Mouse (Mus musculus) layer of hippocampus, postnatal 14 days (tissue): ENCODE measurements around the gene Phf8. TPM values are rescaled to one million over a fixed set of nuclear protein-coding genes. Genes with fewer than 3 reads are reported as not detected.
"Not testable (repeated sequence)": the region's sequence is repeated elsewhere in the genome, so short reads cannot be mapped to it uniquely, and the experiment has no call there.

ENCODE experiments used
- DNase-seq, 2 experiments: peaks; one replicate each; pipeline ENCODE4 v3.0.0; 2021 to 2022; ENCODE audit warnings: low spot score in 2 of 2, mixed read lengths in 1 of 2
- long read RNA-seq, 2 experiments: library from polyadenylated mRNA; stranded (forward); transcript quantifications; one replicate each; pipeline ENCODE4 v2.0.0; 2021
- total RNA-seq, 2 experiments: library from RNA; stranded (reverse); gene quantifications; 2 replicates each; pipeline ENCODE4 v1.2.3; 2021

Phf8 gene
- 10 to 100 TPM; 35.1 to 36.1 TPM for total RNA-seq
- long read RNA-seq, experiment 1, partial matches to known transcripts = 2 of 3 reads
- long read RNA-seq, experiment 1, other reads (novel, unspliced or antisense) = 1 of 3 reads
- long read RNA-seq, experiment 2, full-length matches to known transcripts = 3 of 11 reads
- long read RNA-seq, experiment 2, partial matches to known transcripts = 1 of 11 reads
- long read RNA-seq, experiment 2, other reads (novel, unspliced or antisense) = 7 of 11 reads

DNA sequence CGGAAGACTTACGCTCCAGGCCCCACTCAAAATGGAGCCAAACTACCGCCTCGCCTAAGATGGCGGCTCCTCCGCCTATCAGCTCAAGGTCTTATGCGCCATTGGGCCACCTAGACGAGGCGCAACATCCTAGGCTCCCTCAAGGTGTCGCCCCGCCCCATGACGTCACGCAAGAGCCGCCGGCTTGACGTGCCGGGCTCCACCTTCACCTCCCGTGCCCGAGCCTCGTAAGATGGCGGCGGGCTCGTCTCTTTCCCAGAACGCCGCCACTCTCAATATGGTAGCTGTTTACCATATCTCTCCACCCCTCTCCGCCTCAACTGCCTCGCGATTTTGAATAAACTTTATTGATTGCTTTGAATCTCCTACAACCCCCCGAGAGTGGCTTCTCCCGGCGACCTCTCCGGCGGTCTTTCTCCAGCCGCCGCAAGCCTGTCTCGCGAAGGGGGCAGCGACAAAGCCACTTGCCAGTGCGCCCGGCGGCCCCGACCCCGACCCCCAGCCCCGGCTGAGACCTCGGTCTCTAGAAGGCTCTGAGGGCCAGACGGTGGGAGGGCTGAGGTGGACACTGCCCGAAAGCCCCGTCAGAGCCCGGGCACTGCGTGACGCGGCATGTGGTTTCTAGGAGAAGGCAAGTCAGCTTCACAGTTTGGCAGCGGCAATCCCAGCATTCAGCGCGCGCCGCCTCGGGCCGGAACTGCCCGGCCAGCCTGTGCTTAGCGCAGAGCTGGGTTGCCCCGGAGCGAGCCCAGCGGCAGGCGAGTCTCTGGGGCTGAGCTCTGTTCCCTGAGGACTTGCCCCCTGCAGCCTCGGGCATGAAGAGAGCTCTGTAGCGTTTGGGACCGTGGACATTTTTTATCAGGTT, at the start of gene Phf8:
Gene Phf8 (plus strand): TSS at position 215 of the 865 bp plus-strand sequence.
- DNase-seq = peak; percentile 87 to 95

DNA sequence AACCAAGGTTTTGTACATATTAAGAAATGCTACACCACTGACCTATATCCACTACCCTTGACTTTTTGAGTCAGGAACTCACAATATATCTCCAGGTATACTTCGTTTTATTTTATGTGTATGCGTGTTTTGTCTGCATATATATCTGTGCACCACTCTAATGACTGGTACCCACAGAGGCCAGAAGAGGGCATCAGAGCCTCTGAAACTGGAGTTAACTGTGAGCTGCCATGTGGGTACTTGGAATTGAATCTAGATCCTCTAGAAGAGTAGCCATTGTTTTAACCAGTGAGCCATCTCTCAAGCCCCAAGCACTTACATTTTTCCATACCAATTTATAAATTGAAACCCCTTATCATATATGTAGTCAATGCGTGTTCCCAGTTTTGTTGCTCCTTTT, 32.3 kb upstream of the Phf8 start:
- DNase-seq = no peak

DNA sequence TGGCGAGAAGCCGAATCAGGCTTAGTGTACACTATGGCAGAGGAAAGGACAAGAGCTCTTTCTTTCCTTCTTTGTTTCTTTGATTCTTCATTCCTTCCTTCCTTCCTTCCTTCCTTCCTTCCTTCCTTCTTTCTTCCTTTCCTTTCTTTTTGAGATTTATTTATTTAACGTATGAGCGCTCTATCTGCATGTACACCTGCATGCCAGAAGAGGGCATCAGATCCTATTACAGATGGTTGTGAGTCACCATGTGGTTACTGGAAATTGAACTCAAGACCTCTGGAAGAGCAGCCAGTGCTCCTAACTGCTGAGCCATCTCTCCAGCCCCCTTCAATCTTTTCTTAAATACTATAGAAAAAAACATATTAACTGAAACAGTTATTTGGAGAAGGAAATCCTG, 27.2 kb upstream of the Phf8 start:
- DNase-seq = not testable (repeated sequence)

DNA sequence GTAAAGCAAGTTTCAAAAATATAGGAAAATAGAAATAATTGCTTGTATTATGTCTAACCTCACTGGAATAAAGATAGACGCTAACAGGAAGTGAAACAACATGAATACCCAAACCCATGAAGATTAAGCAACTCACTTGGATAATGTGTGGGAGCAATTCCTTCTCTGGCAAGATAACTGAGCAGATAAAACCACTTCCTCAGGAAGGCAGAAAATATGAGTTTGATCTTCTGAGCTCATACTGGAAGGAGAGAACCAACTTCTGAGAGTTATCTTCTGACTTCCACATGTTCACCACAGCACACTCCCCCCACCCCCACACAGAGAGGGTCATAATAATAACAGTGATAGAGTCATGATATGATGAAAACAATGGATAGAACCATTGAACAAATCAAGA, 23.9 kb upstream of the Phf8 start:
- DNase-seq = no peak

DNA sequence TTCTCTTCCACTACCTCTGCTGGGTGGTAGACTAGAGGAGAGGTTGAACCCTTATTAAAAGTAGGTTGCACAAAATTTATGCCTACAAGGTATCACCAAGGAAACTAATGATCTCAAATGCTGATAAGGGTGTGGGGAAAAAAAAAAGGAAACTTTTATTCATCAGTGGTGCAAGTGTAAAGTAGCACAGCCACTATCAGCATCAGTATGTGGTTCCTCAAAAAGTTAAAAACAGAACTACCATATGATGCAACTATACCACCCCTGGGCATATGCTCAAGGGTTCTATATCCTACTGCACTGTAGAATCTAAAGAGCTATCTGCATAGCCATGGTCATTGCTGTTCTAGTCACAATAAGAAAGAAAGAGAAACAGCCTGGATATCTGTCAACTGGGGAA, 11.9 kb upstream of the Phf8 start:
- DNase-seq = no peak

DNA sequence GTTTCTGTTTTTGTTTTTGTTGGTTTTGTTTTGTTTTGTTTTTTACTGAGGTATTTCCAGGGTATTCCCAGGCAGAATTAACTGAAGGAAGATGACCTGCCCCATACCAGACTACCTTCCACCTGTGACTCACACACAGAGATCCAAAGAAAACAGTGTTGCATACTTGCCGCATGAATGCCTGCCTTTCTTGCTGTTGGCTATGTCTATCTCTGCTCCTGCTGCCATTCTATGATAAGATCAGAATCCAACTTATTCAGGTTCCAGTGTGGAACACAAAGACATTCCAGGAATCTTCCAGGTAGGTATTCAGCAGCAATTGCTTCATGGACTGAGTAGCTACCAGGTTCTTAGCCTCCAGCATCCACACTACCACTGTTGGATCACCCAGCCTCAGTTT, 10.6 kb upstream of the Phf8 start:
- DNase-seq = no peak

DNA sequence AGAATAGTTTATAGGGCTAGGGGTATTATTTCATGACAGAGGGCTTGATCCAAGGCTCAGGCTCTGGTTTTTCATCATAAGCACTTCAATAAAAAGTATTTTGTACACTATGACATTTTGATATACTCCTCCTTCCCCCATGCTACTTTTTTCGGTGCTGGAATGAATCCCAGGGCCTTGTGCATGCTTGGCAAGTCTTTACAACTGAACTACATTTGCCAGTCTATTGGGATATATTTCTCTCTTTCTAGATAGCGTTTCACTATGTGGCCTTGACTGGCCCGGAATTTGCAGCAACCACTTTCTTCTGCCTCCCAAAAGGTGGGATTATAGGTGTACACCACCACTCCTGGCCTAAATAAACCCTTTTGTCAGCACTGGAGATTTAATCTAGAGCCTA, 7.4 kb upstream of the Phf8 start:
- DNase-seq = no peak

DNA sequence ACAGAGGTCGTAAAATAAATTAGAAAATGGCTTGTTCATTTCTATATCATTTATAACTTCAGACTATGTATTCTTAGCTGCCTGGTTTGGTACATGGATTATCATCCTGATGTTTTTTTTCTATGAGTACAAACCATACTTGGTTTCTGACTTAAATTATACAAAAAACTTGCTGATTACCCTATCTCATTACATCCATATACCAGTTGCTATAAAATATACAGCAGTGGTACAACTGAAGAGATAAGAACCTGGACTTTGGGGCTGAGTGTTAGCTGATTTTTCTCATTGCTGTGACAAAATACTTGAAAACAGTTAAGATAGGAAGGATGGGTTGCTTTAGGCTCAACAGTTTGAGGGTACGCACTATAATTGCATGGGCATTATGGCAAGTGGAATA, 6.8 kb upstream of the Phf8 start:
- no peak for DNase-seq

DNA sequence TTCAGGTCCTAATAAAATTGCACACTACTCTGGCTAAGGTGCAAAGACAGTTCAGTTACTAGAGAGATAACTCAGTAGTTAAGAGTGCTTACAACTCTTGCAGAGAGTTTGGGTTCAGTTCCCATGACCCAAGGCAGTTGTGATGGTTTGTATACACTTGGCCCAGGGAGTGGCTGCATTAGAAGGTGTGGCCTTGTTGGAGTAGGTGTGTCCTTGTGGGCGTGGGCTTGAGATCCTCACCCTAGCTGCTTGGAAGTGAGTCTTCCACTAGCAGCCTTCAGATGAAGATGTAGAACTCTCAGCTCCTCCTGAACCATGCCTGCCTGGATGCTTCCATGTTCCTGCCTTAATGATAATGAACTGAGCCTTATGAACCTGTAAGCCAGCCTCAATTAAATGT, 2.3 kb upstream of the Phf8 start:
- no peak for DNase-seq

DNA sequence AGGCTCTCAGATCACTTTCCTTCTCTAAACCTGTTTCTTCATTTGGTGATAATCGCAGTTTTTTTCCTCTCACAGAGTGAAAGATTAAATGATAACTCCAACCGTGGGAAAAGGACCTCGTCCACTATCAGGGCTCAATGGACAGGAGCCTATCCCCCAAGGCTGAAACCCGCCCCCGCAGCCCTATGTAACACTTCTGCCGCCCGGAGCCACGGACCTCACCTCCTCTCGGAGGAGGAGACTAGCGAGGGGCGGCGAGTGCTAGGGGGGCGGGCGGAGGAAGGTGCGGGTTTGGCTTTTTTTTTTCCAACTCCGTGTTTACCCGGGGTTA, 380 bp upstream of the Phf8 start:
- no peak for DNase-seq

DNA sequence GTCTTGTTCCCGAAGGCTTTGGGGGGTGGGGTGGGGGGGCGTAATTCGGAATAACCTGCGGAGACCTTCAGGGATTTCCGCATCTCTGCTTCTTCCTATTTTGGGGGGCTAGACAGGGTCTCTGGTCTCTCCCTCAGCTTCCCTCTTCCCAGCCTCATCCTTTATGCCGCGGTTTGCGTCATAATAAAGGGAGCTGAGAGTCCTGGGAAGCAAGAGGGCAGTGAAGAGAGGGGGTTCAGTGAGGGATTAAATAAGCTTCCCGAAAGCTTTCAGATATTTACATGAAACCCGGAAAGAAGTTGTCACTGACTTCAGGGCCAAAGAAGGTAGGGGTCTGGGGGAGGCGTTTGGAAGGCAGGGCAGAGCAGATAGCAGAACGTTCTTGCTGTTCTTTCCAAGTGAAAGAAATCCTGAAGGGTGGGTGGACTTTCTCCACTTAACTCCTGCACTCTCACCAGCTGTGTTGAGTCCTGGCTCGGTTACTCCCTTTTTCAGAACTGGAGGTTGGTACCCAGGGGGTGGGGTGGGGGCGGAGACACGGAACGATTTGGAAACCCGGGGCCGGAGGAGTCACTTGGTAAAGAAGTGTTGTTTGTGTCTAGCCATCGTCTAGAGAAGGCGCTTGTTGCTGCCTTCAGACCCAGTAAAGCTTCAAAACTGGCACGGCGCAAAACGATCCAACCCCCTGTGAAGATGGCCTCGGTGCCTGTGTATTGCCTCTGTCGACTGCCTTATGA, 1.5 kb downstream of the Phf8 start:
- DNase-seq = peak in 1 of 2 experiments; percentile 3

DNA sequence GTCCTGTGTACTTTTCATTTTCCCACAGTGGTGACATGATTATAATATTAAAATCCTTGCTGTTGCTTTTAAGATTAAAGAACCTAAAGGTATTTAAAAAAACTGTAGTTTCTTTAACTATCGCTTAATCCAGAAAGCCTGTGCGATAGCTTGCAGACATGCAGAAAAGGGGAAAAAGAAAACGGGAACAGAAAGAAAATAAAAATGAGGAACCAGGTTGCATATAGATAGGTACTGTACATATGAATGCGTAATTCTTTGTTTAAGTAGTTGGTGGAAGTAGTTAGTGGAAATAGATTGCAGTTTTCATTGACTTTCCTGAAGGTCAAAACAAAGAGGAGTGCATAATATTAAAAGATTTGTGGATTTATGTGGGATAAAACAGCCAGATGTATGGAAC, 32.9 kb downstream of the Phf8 start:
- DNase-seq = no peak

DNA sequence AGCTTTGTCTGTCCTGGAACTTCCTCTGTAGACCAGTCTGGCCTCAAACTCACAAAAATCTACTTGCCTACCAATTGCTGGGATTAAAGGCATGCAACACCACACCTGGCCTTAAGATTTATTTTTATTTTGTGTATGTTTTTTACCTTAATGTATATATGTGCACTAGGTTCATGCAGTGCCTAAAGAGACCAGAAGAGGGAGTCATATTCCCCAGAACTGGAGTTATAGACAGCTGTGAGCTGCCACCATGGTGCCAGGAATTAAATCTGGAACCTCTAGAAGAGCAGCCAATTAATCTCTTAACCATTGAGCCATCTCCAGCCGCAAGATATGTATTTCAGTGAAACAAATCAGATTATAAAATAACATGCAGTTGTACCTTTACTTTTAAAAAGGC, 54.7 kb downstream of the Phf8 start:
- no peak for DNase-seq

DNA sequence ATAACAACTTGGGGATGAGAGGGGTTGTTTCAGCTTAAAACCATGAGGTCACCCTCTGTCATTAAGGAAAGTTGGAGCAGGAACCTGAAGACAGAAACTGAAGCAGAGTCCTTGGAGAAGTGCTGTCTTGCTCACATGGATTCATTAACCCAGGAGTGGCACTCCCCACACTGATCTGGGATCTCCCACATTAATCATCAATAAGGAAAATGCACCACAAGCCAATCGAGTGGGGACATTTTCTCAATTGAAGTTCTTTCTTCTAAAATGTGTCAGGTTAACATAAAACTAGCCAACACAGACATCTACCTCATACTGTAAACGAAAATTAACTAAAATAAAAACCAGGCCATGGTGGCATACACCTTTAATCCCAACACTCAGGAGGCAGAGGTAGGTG, 122.9 kb downstream of the Phf8 start:
- DNase-seq = no peak

DNA sequence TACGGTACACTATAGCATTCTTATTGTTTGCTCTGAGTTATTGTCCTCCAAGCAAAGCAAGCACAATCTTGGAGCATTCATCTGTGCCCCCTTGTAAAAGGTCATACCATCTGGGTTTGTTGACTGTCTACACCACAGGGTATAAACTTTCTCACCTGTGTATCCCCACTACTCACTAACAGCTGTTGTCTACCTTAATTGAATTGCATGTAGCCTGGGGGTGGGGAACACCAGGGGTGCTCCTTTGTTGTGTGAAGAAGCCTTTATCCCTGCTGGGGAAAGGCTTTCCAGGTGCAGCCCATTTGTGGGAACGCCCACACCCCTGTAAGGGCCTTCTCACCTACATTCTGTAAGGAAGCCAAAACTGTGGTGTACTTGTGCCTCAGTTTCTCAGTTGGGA, 133.3 kb downstream of the Phf8 start:
- no peak for DNase-seq

DNA sequence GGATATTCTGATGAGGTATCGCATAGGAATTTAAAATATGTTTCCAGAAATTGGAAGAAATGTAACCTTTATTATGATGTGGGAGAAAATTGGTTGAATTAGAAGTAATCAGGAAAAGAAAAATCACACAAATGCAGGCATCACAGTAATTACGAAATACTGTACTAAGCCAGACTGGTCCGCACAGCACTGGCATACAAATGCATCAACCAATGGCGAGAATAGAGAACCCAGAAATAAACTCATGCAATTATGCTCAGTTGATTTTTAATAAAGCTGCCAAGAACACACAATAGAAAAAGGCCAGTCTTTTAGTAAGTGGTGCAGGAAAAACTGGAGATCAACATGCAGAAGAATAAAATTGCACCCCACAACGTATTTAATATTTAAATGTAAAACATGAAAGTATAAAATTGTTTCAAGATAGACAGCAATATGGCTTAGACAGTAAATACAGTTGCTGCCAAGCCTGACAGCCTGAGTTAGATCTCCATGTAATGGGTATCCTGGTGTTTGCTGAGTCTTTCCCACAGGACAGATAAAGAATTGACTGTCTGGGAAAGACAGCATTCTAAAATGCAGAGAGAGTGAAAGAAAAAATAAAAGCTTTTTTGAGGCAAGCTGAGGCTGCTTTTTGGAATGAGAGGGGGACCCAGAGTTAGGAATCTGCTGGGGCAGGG, 154.2 kb downstream of the Phf8 start:
- peak in 1 of 2 experiments; percentile 13 for DNase-seq

Other genes with a start within 250 kb of the Phf8 start
- gene Fam120c, start 176.5 kb upstream of the Phf8 start, total RNA-seq = 10 to 100 TPM; 45.5 to 47.5 TPM